Mouse (Mus musculus) hindbrain, embryonic 11.5 days (tissue): ENCODE measurements at regions not wholly inside any gene's neighbourhood (a gene's known extent, or its start where the extent isn't known, plus 50 kb on each side); places are given as distances from the start of the nearest gene placed in this dataset.

Experiments
- ATAC-seq: fragments of 200-750 bp; cut with Nextera tagmentation; 2 replicates; pipeline ENCODE4 v1.8.0; 2017; ENCODE audit warnings: mild to moderate bottlenecking, moderate TSS enrichment, moderate library complexity; ENCODE audit not compliant: low FRiP score
- DNase-seq: peaks from one replicate; pipeline ENCODE4 v3.0.0-alpha.2; 2015; ENCODE audit warnings: low spot score
- H3K27ac ChIP-seq: fragments of 300-500 bp; sonication (generic); 2 replicates; pipeline ENCODE4 v1.5.1; 2014; ENCODE audit warnings: mild to moderate bottlenecking, low read depth, low read length
- H3K27me3 ChIP-seq: fragments of 300-500 bp; sonication (generic); 2 replicates; pipeline ENCODE4 v1.6.1; 2014; ENCODE audit warnings: mild to moderate bottlenecking, low read length, moderate library complexity, mixed read lengths; ENCODE audit not compliant: control insufficient read depth, insufficient read depth
- H3K36me3 ChIP-seq: fragments of 300-500 bp; sonication (generic); 2 replicates; pipeline ENCODE4 v1.6.1; 2014; ENCODE audit warnings: mild to moderate bottlenecking, low read length, moderate library complexity, mixed read lengths; ENCODE audit not compliant: control insufficient read depth, insufficient read depth
- H3K4me1 ChIP-seq: fragments of 300-500 bp; sonication (generic); replicated peaks from 2 replicates; pipeline ENCODE4 v1.6.1; 2014; ENCODE audit warnings: low read length, mixed read lengths; ENCODE audit not compliant: control insufficient read depth, insufficient read depth
- H3K4me2 ChIP-seq: fragments of 300-500 bp; sonication (generic); replicated peaks from 2 replicates; pipeline ENCODE4 v1.6.1; 2014; ENCODE audit warnings: mild to moderate bottlenecking, low read depth, low read length
- H3K4me3 ChIP-seq: fragments of 300-500 bp; sonication (generic); 2 replicates; pipeline ENCODE4 v1.5.1; 2014; ENCODE audit warnings: low read depth, low read length
- H3K9ac ChIP-seq: fragments of 300-500 bp; sonication (generic); 2 replicates; pipeline ENCODE4 v1.6.1; 2014; ENCODE audit warnings: low read depth, low read length
- H3K9me3 ChIP-seq: fragments of 300-500 bp; sonication (generic); 2 replicates; pipeline ENCODE4 v1.6.1; 2016; ENCODE audit warnings: low read length; ENCODE audit not compliant: control insufficient read depth
- WGBS: fragments of 180-500 bp; shearing (Covaris S2); extraction: QIAGEN DNeasy Blood & Tissue Kit; methylation state at CpG from one replicate; pipeline ENCODE4 v1.1.7; 2014; 5-methylcytosine and 5-hydroxymethylcytosine counted together

- H3K27ac ChIP-seq: no peak overlapping the region
- DNase-seq (no peak), ATAC-seq (no peak)
- H3K4me2 ChIP-seq: no peak overlapping the region
- 80% methylated on average over 7 of the region's 7 CpGs for WGBS
- H3K4me3 ChIP-seq: no peak overlapping the region
- H3K9me3 ChIP-seq: no peaks in the 10 kb centered on the region
- H3K36me3 ChIP-seq: no peaks in the 10 kb centered on the region
- H3K27me3 ChIP-seq: no peaks in the 10 kb centered on the region
- no peaks in the 10 kb centered on the region for H3K4me1 ChIP-seq
- H3K9ac ChIP-seq: no peak overlapping the region
Observed at GRCm38 (mm10) chr13:110555529-110556319, 160.9 kb downstream of the Plk2 start.

GRCm38 (mm10) chr13:110556355-110557095, 161.7 kb downstream of the Plk2 start:
- H3K9ac ChIP-seq: no peak overlapping the region
- H3K4me3 ChIP-seq: no peak overlapping the region
- no peaks in the 10 kb centered on the region for H3K27me3 ChIP-seq
- 79% methylated on average over 9 of the region's 9 CpGs for WGBS
- no peaks in the 10 kb centered on the region for H3K36me3 ChIP-seq
- H3K27ac ChIP-seq: no peak overlapping the region
- H3K4me1 ChIP-seq: no peaks in the 10 kb centered on the region
- no peaks in the 10 kb centered on the region for H3K9me3 ChIP-seq
- DNase-seq (no peak), ATAC-seq (no peak)
- H3K4me2 ChIP-seq: no peak overlapping the region

DNA sequence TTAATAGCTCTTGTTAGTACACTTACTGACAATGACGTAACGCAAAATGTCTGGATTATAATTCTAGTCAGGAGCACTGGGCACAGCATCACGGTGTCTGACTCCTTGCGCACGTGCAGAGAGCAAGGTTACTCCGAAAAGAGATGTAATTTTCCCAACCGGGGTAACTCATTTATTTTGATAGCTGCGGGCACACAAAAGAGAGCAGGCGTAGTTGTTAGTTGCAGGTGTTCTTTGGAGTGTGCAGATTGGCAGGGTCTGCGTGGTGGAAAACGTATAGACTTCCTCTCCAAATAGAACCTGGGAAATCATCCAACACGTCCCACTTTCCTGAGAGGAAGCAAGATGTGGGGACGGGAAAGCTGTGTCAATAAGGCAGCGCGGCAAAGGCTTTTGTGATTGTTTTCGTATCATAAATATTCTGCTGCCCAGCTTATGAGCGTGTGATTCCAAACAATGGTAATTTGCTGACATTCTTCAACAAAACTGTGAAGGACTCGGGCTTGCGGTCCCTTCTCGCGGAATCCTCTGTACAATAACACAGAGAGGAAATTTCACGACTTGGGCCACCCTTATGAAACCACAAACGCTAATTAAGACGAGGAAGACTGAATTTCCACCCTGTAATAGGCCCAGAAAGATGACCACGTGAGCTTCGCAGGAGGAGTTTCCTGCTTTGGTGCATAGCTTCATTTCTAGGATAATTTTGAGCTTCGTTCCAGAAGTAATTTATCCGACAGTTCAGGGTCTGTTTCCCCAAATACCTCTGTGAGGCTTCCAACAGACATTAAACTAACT, 163.3 kb downstream of the Plk2 start:
- Histone ChIP-seq H3K4me3 (no peak overlapping the region), H3K4me1 (no peaks in the 10 kb centered on the region), H3K9ac (no peak overlapping the region), H3K9me3 (no peaks in the 10 kb centered on the region), H3K27ac (no peak overlapping the region), H3K4me2 (no peak overlapping the region), H3K36me3 (no peaks in the 10 kb centered on the region), H3K27me3 (no peaks in the 10 kb centered on the region)
- 79% methylated on average over 28 of the region's 28 CpGs for WGBS
- no peak for DNase-seq
- ATAC-seq: no peak

- Histone ChIP-seq H3K4me3 (no peak overlapping the region), H3K9me3 (no peaks in the 10 kb centered on the region), H3K27ac (no peak overlapping the region), H3K4me1 (no peaks in the 10 kb centered on the region), H3K36me3 (no peaks in the 10 kb centered on the region), H3K4me2 (no peak overlapping the region), H3K27me3 (no peaks in the 10 kb centered on the region), H3K9ac (no peak overlapping the region)
- no peak for DNase-seq
- no peak for ATAC-seq
- WGBS: 92% methylated on average over 13 of the region's 13 CpGs
Observed at GRCm38 (mm10) chr13:110560566-110560965, 165.7 kb downstream of the Plk2 start.

DNA sequence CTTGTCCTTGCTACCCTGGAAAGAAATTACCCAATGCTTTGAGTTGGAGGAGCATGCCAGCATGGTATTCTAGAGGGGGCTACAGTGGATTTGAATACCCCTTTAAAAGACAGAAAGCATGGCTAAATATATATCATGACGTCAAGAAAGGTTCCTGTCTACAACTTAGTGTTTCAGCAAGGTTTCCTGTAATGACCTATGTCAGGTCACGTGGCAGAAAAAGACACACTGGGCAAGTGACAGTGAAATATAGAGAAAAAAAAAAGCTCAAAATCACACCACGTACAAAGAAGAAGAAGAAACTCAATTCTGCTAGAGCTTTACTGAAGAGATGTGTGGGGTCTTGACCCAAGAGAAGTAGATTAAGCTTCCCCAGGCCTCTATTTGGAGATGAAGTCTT, 167.7 kb downstream of the Plk2 start:
- ATAC-seq (no peak), DNase-seq (no peak)
- Histone ChIP-seq H3K9ac (no peak overlapping the region), H3K4me1 (no peaks in the 10 kb centered on the region), H3K27ac (no peak overlapping the region), H3K36me3 (no peaks in the 10 kb centered on the region), H3K4me2 (no peak overlapping the region), H3K27me3 (no peaks in the 10 kb centered on the region), H3K4me3 (no peak overlapping the region), H3K9me3 (no peaks in the 10 kb centered on the region)
- WGBS: 83% methylated on average over 3 of the region's 3 CpGs

DNA sequence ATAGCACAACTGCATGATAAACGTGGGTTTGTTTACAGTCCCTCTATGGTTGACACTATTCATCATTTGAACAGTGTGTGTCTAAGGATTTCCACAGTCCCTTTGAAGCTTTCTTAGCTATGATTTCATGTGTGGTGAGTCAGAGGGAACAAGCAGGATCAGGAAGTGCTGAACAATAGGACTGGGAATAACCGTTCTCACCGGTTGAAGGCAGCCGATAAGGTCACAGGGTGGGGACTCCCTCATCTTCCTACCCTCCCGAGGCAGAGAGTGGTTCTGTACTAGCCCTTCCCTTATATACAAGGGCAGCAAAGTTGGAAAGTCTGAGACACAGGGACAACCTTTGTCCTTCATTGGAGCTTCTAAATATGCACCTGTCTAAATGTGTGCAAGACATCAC, 168.1 kb downstream of the Plk2 start:
- H3K27ac ChIP-seq: no peak overlapping the region
- no peaks in the 10 kb centered on the region for H3K4me1 ChIP-seq
- H3K4me2 ChIP-seq: no peak overlapping the region
- no peak for ATAC-seq
- no peaks in the 10 kb centered on the region for H3K27me3 ChIP-seq
- WGBS: 77% methylated on average over 5 of the region's 5 CpGs
- H3K36me3 ChIP-seq: no peaks in the 10 kb centered on the region
- no peaks in the 10 kb centered on the region for H3K9me3 ChIP-seq
- H3K4me3 ChIP-seq: no peak overlapping the region
- DNase-seq: no peak
- no peak overlapping the region for H3K9ac ChIP-seq

DNA sequence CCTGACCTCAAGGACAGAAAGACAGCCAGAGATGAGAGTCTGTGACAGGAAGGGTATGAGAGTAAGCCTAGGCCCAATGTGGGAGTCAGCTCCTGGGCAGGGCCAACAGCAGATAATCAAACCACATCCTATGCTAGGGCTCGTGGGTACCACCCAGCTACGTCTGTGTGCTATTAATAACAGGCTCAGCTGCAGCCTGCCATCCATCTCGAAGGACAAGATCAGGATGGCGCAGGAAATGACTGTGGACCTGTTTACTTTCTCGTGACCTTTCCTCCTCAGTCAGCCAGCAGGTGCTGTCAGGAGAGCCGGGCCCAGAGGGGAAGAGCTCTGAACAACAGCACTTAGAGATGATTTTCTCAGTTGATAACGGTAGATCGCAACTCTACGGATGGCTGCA, 169.1 kb downstream of the Plk2 start:
- no peak for DNase-seq
- Histone ChIP-seq H3K36me3 (no peaks in the 10 kb centered on the region), H3K27ac (no peak overlapping the region), H3K4me1 (no peaks in the 10 kb centered on the region), H3K4me3 (no peak overlapping the region), H3K9me3 (no peaks in the 10 kb centered on the region), H3K27me3 (no peaks in the 10 kb centered on the region), H3K4me2 (no peak overlapping the region), H3K9ac (no peak overlapping the region)
- no peak for ATAC-seq
- 64% methylated on average over 9 of the region's 9 CpGs for WGBS

GRCm38 (mm10) chr13:110568482-110569179, 173.8 kb downstream of the Plk2 start:
- H3K36me3 ChIP-seq: no peaks in the 10 kb centered on the region
- H3K4me3 ChIP-seq: no peak overlapping the region
- DNase-seq (no peak), ATAC-seq (no peak)
- H3K4me1 ChIP-seq: no peaks in the 10 kb centered on the region
- no peaks in the 10 kb centered on the region for H3K27me3 ChIP-seq
- H3K9ac ChIP-seq: no peak overlapping the region
- WGBS: 87% methylated on average over 8 of the region's 8 CpGs
- no peaks in the 10 kb centered on the region for H3K9me3 ChIP-seq
- H3K4me2 ChIP-seq: no peak overlapping the region
- H3K27ac ChIP-seq: no peak overlapping the region
